Mouse (Mus musculus) bone marrow macrophage, adult 2 months (primary cell): ENCODE measurements around the gene Dock1.

Experiments
- CTCF ChIP-seq: IDR thresholded peaks from 2 replicates; pipeline ENCODE4 v1.5.1; 2012; ENCODE audit warnings: low read depth, mild to moderate bottlenecking, low read length, moderate library complexity
- POLR2A ChIP-seq: IDR thresholded peaks from 2 replicates; pipeline ENCODE4 v1.6.1; 2012; ENCODE audit warnings: mild to moderate bottlenecking, low read depth, low read length, borderline replicate concordance

- TF ChIP-seq CTCF (no peak), POLR2A (no peak)
Measured at GRCm38 (mm10) chr7:135195631-135196030, 525.2 kb downstream of the Dock1 start.
